Mouse (Mus musculus) kidney, embryonic 16.5 days (tissue): ENCODE measurements at regions not wholly inside any gene's neighbourhood (a gene's known extent, or its start where the extent isn't known, plus 50 kb on each side); places are given as distances from the start of the nearest gene placed in this dataset.

Source experiments
- ATAC-seq: fragments of 200-750 bp; cut with Nextera tagmentation; 2 replicates; pipeline ENCODE4 v1.8.0; 2017; ENCODE audit warnings: moderate TSS enrichment; ENCODE audit not compliant: low FRiP score, low TSS enrichment
- H3K27ac ChIP-seq: fragments of 300-500 bp; sonication (generic); 2 replicates; pipeline ENCODE4 v1.5.1; 2014; ENCODE audit warnings: low read length
- H3K27me3 ChIP-seq: fragments of 300-500 bp; sonication (generic); 2 replicates; pipeline ENCODE4 v1.6.1; 2014; ENCODE audit warnings: low read length, control low read depth, mixed read lengths; ENCODE audit not compliant: insufficient read depth
- H3K36me3 ChIP-seq: fragments of 300-500 bp; sonication (generic); 2 replicates; pipeline ENCODE4 v1.6.1; 2014; ENCODE audit warnings: low read length, control low read depth, mixed read lengths; ENCODE audit not compliant: insufficient read depth
- H3K4me1 ChIP-seq: fragments of 300-500 bp; sonication (generic); 2 replicates; pipeline ENCODE4 v1.6.1; 2014; ENCODE audit warnings: low read length, control low read depth, mixed read lengths; ENCODE audit not compliant: insufficient read depth
- H3K4me2 ChIP-seq: fragments of 300-500 bp; sonication (generic); replicated peaks from 2 replicates; pipeline ENCODE4 v1.6.1; 2014; ENCODE audit warnings: low read depth, low read length
- H3K4me3 ChIP-seq: fragments of 300-500 bp; sonication (generic); 2 replicates; pipeline ENCODE4 v1.5.1; 2014; ENCODE audit warnings: mild to moderate bottlenecking, low read length
- H3K9ac ChIP-seq: fragments of 300-500 bp; sonication (generic); replicated peaks from 2 replicates; pipeline ENCODE4 v1.6.1; 2014; ENCODE audit warnings: low read length
- H3K9me3 ChIP-seq: fragments of 300-500 bp; sonication (generic); 2 replicates; pipeline ENCODE4 v1.6.1; 2016; ENCODE audit warnings: low read length, control low read depth
- WGBS: fragments of 180-500 bp; shearing (Covaris S2); extraction: QIAGEN DNeasy Blood & Tissue Kit; methylation state at CpG from one replicate; pipeline ENCODE4 v1.1.7; 2014; 5-methylcytosine and 5-hydroxymethylcytosine counted together

DNA sequence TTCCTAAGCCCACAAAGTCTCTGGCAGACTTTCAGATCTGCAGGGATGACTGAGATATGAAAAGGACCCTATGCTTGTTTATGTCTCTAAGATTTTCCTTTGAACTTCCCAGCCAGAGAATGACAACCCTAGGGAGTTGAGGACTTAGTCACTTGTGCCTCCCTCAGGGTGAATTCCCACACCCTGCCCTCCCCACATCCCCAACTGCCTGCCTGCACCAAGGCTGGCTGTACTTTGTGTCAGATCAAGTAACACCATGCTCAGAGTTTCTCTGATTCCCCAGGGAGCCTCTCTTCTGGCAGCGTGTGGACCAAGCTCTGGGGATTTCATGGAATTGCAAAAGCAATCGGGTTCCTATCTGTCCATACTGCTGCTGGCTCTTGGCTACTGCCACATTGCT is 659.9 kb downstream of the Ets1 start:
- H3K4me1 ChIP-seq: no peaks in the 10 kb centered on the region
- H3K4me3 ChIP-seq: no peak overlapping the region
- no peak overlapping the region for H3K9ac ChIP-seq
- no peak overlapping the region for H3K27ac ChIP-seq
- no peaks in the 10 kb centered on the region; the same call in 1 of the 2 replicates for H3K27me3 ChIP-seq
- no peaks in the 10 kb centered on the region for H3K36me3 ChIP-seq
- no peak overlapping the region for H3K4me2 ChIP-seq
- WGBS: 17% methylated on average over 2 of the region's 2 CpGs
- H3K9me3 ChIP-seq: no peaks in the 10 kb centered on the region
- no peak for ATAC-seq

DNA sequence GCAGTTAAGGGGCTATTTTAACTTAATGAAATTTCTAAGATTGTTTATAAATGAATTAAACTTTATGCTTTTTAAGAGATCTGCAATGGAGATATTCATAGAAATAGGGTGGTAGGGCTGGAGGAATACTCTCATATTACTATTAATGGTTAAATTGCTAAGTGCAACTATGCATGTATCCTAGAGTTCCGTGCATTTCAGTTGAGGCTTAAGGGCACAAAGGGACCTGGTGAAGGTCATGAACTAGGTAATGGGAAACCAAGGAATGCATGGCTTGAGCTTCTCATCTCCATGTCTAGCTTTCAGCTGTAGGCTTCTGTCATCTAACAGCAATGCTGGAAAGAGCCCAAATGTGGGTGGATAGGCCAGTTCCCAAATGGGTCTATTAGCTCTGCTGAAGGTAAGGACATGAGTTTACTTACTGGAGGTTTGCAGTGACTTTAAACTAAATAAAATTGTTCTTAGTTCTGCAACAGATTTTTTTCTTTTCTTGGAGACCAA is 683.6 kb downstream of the Ets1 start:
- 75% methylated on average over 1 of the region's 1 CpGs for WGBS
- no peak overlapping the region for H3K4me3 ChIP-seq
- no peaks in the 10 kb centered on the region for H3K4me1 ChIP-seq
- no peak for ATAC-seq
- no peak overlapping the region for H3K4me2 ChIP-seq
- peaks cover 5% of the 10 kb centered on the region for H3K9me3 ChIP-seq
- H3K36me3 ChIP-seq: no peaks in the 10 kb centered on the region
- no peak overlapping the region for H3K27ac ChIP-seq
- H3K27me3 ChIP-seq: no peaks in the 10 kb centered on the region
- H3K9ac ChIP-seq: no peak overlapping the region

DNA sequence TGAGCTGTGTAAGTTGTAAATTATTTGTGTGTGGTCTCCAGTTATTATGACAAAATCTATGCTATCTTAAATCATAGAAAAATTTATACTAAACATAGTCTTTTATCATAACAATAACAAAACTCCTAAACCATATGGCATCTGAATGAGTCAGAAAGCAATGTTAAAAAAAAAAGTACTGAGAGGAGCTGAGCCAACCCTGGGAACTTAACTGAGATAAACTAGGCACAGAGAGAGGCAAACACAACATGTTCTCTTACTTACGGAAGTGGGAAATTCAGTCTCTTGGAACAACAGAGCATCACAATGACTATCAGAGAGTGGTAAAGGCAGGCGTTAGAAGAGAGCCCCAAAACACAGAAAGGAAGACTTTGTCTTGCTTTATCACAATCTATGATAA is 691.7 kb downstream of the Ets1 start:
- no peaks in the 10 kb centered on the region for H3K9me3 ChIP-seq

DNA sequence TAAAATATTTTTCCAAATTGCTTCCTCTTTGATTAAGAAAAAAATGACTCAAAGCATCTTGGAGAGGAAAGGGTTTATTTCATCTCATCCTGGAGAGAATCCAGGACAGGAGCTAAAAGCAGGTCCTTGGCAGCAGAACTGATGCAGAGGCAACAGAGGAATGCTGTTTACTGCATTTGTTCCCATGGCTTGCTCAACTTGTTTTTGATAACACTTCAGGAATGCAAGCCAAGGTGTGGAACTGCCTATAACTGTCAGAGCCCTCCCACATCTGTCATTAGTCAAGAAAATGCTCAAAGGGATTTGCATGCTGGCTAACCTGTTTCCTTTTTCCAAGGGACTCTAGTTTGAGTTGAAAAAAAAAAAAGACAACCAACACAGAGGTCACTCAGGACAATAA is 714.2 kb downstream of the Ets1 start:
- Histone ChIP-seq H3K4me2 (no peak overlapping the region), H3K4me1 (no peaks in the 10 kb centered on the region), H3K27ac (no peak overlapping the region), H3K4me3 (no peak overlapping the region), H3K27me3 (no peaks in the 10 kb centered on the region), H3K9ac (no peak overlapping the region), H3K9me3 (no peaks in the 10 kb centered on the region), H3K36me3 (no peaks in the 10 kb centered on the region)
- no peak for ATAC-seq

More for the DNA sequence above, 691.7 kb downstream of the Ets1 start:
- no peaks in the 10 kb centered on the region for H3K36me3 ChIP-seq
- ATAC-seq: no peak
- no peak overlapping the region for H3K27ac ChIP-seq
- H3K4me2 ChIP-seq: no peak overlapping the region
- H3K4me3 ChIP-seq: no peak overlapping the region
- no peaks in the 10 kb centered on the region for H3K27me3 ChIP-seq
- H3K9ac ChIP-seq: no peak overlapping the region
- H3K4me1 ChIP-seq: no peaks in the 10 kb centered on the region
- whole genome bisulfite sequencing: 81% methylated on average over 2 of the region's 2 CpGs

DNA sequence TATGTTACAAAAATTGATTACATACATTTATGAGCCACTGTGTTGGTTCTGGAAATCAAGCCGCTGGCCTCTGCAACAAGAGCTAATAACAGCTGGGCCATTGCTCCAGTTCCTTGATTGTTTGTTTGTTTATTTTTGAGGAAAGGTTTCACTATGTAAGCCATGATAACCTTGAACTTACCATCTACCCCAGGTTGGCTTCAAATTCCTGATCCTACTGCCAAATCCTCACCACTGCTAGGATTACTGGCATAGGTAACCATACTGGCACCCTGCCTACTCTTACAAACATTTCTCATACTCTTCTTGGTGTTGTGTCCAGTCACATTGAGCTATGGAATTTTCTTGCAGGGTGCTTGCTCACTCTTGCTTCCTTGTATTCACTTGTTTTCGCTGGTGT is 720.6 kb downstream of the Ets1 start:
- Histone ChIP-seq H3K4me1 (no peaks in the 10 kb centered on the region), H3K4me3 (no peak overlapping the region), H3K27ac (no peak overlapping the region), H3K4me2 (no peak overlapping the region), H3K9ac (no peak overlapping the region), H3K27me3 (no peaks in the 10 kb centered on the region), H3K36me3 (no peaks in the 10 kb centered on the region), H3K9me3 (no peaks in the 10 kb centered on the region)
- ATAC-seq: no peak
- 74% methylated on average over 2 of the region's 2 CpGs for WGBS

DNA sequence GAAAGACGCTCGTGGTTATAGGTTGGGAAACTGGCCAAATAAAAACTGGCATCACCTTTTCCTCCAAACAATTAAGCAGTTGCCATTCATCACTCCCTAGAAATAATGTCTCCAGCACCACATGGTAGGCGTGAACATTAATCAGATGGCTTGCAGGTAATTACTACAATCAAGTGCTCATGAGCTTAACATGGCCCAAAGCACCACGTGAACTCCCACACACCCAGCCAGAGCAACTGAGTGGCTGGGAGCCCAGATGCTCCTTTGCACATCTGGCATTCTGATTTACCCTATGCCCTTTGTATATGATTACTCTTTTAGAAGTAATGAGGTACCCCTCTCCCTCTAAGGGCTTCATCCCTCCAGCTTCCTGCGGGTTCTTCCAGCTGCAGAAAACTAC is 724.9 kb downstream of the Ets1 start:
- no peak for ATAC-seq
- Histone ChIP-seq H3K36me3 (no peaks in the 10 kb centered on the region), H3K27me3 (no peaks in the 10 kb centered on the region), H3K27ac (no peak overlapping the region), H3K4me2 (no peak overlapping the region), H3K9me3 (no peaks in the 10 kb centered on the region), H3K4me3 (no peak overlapping the region), H3K9ac (no peak overlapping the region), H3K4me1 (no peaks in the 10 kb centered on the region)
- WGBS: 66% methylated on average over 5 of the region's 5 CpGs

DNA sequence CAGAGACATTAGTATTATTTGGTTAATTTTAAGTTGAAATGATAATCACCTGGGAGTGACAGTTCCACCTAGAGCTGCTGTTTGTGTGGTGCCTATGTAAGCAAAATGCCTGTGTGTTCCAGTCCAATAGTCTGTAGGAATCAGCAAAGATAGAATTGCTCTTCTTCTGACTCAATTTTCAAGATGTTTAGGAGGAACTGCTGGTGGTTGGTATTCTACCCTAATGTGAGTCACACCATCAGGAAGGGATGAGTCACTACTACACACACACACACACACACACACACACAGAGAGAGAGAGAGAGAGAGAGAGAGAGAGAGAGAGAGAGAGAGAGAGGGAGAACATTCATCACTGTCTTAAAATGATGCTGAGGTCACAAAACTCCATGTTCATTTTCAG is 753.1 kb downstream of the Ets1 start:
- Histone ChIP-seq H3K9ac (no peak overlapping the region), H3K36me3 (no peaks in the 10 kb centered on the region), H3K4me3 (no peak overlapping the region), H3K4me2 (no peak overlapping the region), H3K27me3 (no peaks in the 10 kb centered on the region), H3K9me3 (no peaks in the 10 kb centered on the region), H3K4me1 (no peaks in the 10 kb centered on the region), H3K27ac (no peak overlapping the region)
- ATAC-seq: no peak

DNA sequence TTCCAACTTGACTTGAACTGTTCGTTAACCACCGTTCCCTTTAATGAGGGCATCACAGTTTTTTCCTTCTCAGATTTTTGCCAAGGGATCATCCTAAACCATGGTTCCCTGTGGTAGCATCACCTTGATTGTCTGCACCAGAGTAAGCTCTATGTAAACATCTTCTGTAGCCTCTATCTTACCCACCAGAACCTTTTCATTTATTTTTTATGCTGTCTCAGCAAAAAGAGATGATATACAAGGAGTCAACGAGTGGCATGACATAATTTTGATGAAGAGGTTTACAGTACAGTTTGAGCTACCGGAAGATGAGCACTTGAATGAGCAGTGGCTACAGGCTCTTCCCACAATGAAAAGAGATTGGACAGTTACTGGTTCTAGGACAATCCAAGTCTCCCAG is 768.7 kb downstream of the Ets1 start:
- Histone ChIP-seq H3K4me1 (no peaks in the 10 kb centered on the region), H3K4me2 (no peak overlapping the region), H3K9me3 (0 out of 2 replicates have a peak, but pooled peaks cover 2% of the 10 kb centered on the region), H3K27ac (no peak overlapping the region), H3K9ac (no peak overlapping the region), H3K36me3 (no peaks in the 10 kb centered on the region), H3K27me3 (no peaks in the 10 kb centered on the region), H3K4me3 (no peak overlapping the region)
- ATAC-seq: no peak
- 90% methylated on average over 4 of the region's 4 CpGs for WGBS

DNA sequence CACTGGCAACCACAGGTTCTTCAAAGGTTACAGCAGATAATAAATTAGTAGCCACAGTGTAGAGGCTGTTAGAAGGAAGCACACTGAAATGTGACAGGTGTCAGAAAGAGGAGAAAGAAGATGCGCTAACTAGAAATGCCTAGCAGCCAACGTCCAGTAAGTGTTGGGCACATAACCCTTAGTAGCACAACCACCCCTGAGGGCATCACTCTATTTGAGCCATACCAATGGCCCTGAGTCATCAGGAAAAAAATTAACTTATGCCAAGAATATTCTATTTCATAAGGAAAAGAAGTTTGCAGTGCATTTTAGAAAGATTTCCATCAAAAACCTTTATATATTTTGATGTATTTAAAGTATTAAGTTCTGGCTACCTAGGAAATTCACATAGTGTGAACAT is 771.5 kb downstream of the Ets1 start:
- 81% methylated on average over 2 of the region's 2 CpGs for WGBS
- H3K27ac ChIP-seq: no peak overlapping the region
- no peak overlapping the region for H3K4me3 ChIP-seq
- no peaks in the 10 kb centered on the region for H3K4me1 ChIP-seq
- 0 out of 2 replicates have a peak, but pooled peaks cover 2% of the 10 kb centered on the region for H3K9me3 ChIP-seq
- H3K36me3 ChIP-seq: no peaks in the 10 kb centered on the region
- no peak for ATAC-seq
- no peak overlapping the region for H3K9ac ChIP-seq
- no peaks in the 10 kb centered on the region for H3K27me3 ChIP-seq
- no peak overlapping the region for H3K4me2 ChIP-seq

DNA sequence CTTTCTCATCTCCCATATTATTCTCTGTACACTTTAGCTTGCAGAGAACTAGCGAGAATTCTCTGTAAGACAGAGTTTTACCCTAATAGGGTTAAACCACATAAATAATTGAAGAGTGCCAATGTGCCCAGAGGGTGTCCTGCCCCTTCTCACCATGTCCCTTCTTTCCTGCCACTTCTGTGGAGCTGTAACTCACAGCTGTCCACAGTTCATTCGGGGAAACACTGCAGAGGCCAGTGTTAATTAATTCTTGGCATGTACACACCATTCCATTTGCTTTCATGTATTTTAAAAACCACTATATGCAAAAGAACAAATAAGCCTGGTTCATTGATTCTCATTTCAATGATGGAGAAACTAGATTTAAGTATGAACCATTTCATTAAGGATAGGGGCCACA is 787.8 kb downstream of the Ets1 start:
- Histone ChIP-seq H3K4me1 (no peaks in the 10 kb centered on the region), H3K27ac (no peak overlapping the region), H3K36me3 (no peaks in the 10 kb centered on the region), H3K4me3 (no peak overlapping the region), H3K4me2 (no peak overlapping the region), H3K27me3 (no peaks in the 10 kb centered on the region), H3K9me3 (no peaks in the 10 kb centered on the region), H3K9ac (no peak overlapping the region)
- ATAC-seq: no peak
- 32% methylated on average over 2 of the region's 2 CpGs for WGBS

DNA sequence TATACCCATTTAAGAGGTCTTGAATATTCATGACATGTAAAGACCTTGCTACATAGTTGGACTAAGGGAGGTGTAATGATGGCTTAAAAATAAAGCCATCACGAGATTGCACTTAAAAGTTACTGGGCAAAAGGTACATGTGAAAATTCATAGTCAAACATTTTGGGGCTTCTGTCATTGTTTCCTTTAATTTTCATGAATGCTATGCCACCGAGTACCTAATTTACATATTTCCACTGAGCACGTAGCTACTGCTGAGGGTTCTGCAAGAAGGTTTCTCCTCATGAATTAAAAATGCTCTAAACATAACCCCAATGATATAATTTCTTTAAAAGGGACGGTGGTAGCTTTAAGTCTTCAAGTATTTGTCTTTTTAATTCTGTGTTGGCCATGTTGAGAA is 800.4 kb downstream of the Ets1 start:
- Histone ChIP-seq H3K27me3 (no peaks in the 10 kb centered on the region), H3K27ac (no peak overlapping the region)
- WGBS: 88% methylated on average over 4 of the region's 4 CpGs

More for the DNA sequence above, 800.4 kb downstream of the Ets1 start:
- Histone ChIP-seq H3K36me3 (no peaks in the 10 kb centered on the region), H3K4me2 (no peak overlapping the region), H3K9ac (no peak overlapping the region), H3K4me1 (no peaks in the 10 kb centered on the region), H3K4me3 (no peak overlapping the region), H3K9me3 (no peaks in the 10 kb centered on the region)
- no peak for ATAC-seq
